Mouse (Mus musculus): ENCODE measurements around the gene Fam167b. TPM values are rescaled to one million over a fixed set of nuclear protein-coding genes. Genes with fewer than 3 reads are reported as not detected.
A peak's percentile ranks its signal among the peaks of the same experiment; 100 is the strongest.
"Not testable (repeated sequence)": the region's sequence is repeated elsewhere in the genome, so short reads cannot be mapped to it uniquely, and the experiment has no call there.

Gene Fam167b
- total RNA-seq, 1 experiment: not detected

DNA sequence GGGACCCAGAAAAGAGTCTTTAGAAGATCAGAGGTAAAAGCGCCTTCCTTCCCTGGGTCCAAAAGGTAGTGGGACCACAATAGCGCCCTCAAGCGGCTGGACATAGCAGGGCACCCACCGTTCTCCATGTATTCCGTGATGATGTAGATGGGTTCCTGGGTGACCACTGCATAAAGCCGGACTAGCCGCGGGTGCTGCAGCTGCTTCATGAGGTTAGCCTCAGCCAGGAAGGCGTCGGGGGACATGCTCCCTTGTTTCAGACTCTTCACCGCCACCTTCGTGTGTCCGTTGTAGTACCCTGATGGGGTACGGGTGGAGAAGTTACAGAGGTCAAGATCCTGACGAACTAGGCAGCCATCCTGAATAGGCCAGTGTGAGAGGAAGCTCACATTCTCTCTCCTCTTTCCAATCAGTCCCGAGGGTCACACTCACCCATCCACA, 22.9 kb downstream of the Fam167b start:
- H3K36me3 ChIP-seq (ENCODE audit: control insufficient read depth, insufficient read depth, low read length, poor library complexity, severe bottlenecking): peaks cover 2% of the 10 kb centered on the region; the same call in 1 of the 2 replicates
- H3K27ac ChIP-seq (ENCODE audit: insufficient read depth, low read depth, low read length, poor library complexity, severe bottlenecking): peak overlapping the region; percentile 80; the same call in 1 of the 2 replicates
- in situ Hi-C loops (cut with MboI; ENCODE audit: low sequenced_read_pairs in 2 of 2, unreplicated experiment in 2 of 2): no loop called here
- H3K4me3 ChIP-seq (ENCODE audit: insufficient read depth in 1 of 2, low read depth in 1 of 2, low read length in 2 of 2, poor library complexity in 1 of 2, severe bottlenecking in 1 of 2): peak overlapping the region; percentile 70 to 87
- TF ChIP-seq MAFK (IDR thresholded peaks at IDR 0.05; ENCODE audit: insufficient read depth, low read depth, low read length): no peak
- 0 out of 2 replicates have a peak, but pooled peaks have one; percentile 7 for TF ChIP-seq ZNF384 (IDR thresholded peaks at IDR 0.05; ENCODE audit: low read depth, low read length)
- H3K4me1 ChIP-seq (ENCODE audit: control insufficient read depth in 2 of 2, insufficient read depth in 2 of 2, low read length in 2 of 2, poor library complexity in 1 of 2): peaks cover 5 to 16% of the 10 kb centered on the region in 2 experiments; a peak in 3 of 4 replicates
- H3K9ac ChIP-seq (ENCODE audit: insufficient read depth, low read depth, low read length, poor library complexity, severe bottlenecking): peak overlapping the region; percentile 90
- no peaks in the 10 kb centered on the region for H3K9me3 ChIP-seq (ENCODE audit: control insufficient read depth, insufficient read depth, low read depth, low read length)
- DNase-seq (ENCODE audit: low read depth, low spot score): peak; percentile 84

DNA sequence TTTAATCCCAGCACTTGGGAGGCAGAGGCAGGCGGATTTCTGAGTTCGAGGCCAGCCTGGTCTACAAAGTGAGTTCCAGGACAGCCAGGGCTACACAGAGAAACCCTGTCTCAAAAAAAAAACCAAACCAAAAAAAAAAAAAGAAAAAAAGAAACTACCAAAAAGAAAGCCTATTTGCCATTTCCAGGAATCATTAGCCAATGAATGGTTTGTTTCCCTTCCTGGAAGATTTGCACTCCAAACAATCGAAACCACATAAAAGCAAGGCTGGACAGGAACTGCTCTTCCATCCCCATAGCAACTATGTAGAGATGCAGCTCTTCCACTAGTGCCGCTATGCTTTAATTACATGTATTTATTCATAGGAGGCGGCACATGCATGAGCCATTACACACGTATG, 23.8 kb downstream of the Fam167b start:
- H3K9ac ChIP-seq (ENCODE audit: insufficient read depth, low read depth, low read length, poor library complexity, severe bottlenecking); H3K4me3 ChIP-seq (ENCODE audit: insufficient read depth in 1 of 2, low read depth in 1 of 2, low read length in 2 of 2, poor library complexity in 1 of 2, severe bottlenecking in 1 of 2); H3K9me3 ChIP-seq (ENCODE audit: control insufficient read depth, insufficient read depth, low read depth, low read length); H3K36me3 ChIP-seq (ENCODE audit: control insufficient read depth, insufficient read depth, low read length, poor library complexity, severe bottlenecking); DNase-seq (ENCODE audit: low read depth, low spot score); in situ Hi-C loops (cut with MboI; ENCODE audit: low sequenced_read_pairs in 2 of 2, unreplicated experiment in 2 of 2); H3K27ac ChIP-seq (ENCODE audit: insufficient read depth, low read depth, low read length, poor library complexity, severe bottlenecking): not testable (repeated sequence)
- H3K4me1 ChIP-seq (ENCODE audit: control insufficient read depth in 2 of 2, insufficient read depth in 2 of 2, low read length in 2 of 2, poor library complexity in 1 of 2): peaks cover 5 to 18% of the 10 kb centered on the region in 2 experiments; a peak in 3 of 4 replicates
- peak; percentile 83 for TF ChIP-seq ZNF384 (IDR thresholded peaks at IDR 0.05; ENCODE audit: low read depth, low read length)

DNA sequence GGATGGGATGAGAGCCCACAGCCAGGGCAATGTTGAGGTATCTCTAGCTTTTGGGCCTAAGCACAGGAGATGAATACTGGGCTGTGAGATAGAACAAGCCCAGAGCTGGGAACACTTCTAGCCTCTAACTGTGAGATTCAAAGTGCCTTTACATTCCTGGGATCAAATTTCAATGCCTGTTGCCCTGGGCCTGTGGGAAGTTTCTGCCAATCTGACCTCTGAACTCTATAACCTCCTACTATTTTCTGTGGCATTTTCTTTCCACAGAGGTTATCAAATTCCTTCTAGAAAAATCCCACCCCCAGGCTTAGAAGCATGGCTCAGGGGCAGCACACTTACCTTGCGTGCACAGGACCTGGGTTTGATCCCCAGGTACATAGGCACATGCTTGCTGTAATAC, 28.1 kb downstream of the Fam167b start:
- no peak overlapping the region; the same call in 1 of the 2 replicates for H3K27ac ChIP-seq (ENCODE audit: insufficient read depth, low read depth, low read length, poor library complexity, severe bottlenecking)

DNA sequence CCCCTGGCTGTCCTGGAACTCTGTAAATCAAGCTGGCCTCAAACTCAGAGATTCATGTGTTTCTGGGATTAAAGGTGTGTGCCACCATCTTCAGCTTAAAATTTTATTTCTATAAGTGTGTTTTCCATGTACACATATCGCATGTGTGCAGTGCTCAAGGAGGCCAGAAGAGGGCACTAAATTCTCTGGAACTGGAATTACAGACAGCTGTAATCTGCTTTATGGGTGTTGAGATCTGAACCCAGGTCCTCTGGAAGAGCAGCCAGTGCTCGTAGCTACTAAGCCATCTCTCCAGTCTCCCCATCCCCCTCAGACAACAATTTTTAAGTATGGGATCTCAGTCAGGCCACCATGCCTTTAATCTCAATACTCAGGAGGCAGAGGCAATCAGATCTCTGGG, 29.0 kb downstream of the Fam167b start:
- in situ Hi-C loops (cut with MboI; ENCODE audit: low sequenced_read_pairs in 2 of 2, unreplicated experiment in 2 of 2): no loop called here

More for the DNA sequence above, 28.1 kb downstream of the Fam167b start:
- Histone ChIP-seq H3K9ac (ENCODE audit: insufficient read depth, low read depth, low read length, poor library complexity, severe bottlenecking) (no peak overlapping the region), H3K36me3 (ENCODE audit: control insufficient read depth, insufficient read depth, low read length, poor library complexity, severe bottlenecking) (peaks cover 7% of the 10 kb centered on the region; the same call in 1 of the 2 replicates), H3K9me3 (ENCODE audit: control insufficient read depth, insufficient read depth, low read depth, low read length) (no peaks in the 10 kb centered on the region), H3K4me3 (ENCODE audit: insufficient read depth in 1 of 2, low read depth in 1 of 2, low read length in 2 of 2, poor library complexity in 1 of 2, severe bottlenecking in 1 of 2) (no peak overlapping the region), H3K4me1 (ENCODE audit: control insufficient read depth in 2 of 2, insufficient read depth in 2 of 2, low read length in 2 of 2, poor library complexity in 1 of 2) (peaks cover 0 to 2% of the 10 kb centered on the region in 2 experiments; a peak in 1 of 4 replicates)
- TF ChIP-seq HCFC1 (IDR thresholded peaks at IDR 0.05; ENCODE audit: borderline replicate concordance, insufficient read depth, low read length) (no peak), MAFK (IDR thresholded peaks at IDR 0.05; ENCODE audit: insufficient read depth, low read depth, low read length) (no peak), ZC3H11A (IDR thresholded peaks at IDR 0.05; ENCODE audit: borderline replicate concordance, low read depth, low read length) (no peak), ZNF384 (IDR thresholded peaks at IDR 0.05; ENCODE audit: low read depth, low read length) (no peak), CHD2 (IDR thresholded peaks at IDR 0.05; ENCODE audit: low read depth, low read length) (no peak)
- DNase-seq (ENCODE audit: low read depth, low spot score): no peak
- in situ Hi-C loops (cut with MboI; ENCODE audit: low sequenced_read_pairs in 2 of 2, unreplicated experiment in 2 of 2): no loop called here

DNA sequence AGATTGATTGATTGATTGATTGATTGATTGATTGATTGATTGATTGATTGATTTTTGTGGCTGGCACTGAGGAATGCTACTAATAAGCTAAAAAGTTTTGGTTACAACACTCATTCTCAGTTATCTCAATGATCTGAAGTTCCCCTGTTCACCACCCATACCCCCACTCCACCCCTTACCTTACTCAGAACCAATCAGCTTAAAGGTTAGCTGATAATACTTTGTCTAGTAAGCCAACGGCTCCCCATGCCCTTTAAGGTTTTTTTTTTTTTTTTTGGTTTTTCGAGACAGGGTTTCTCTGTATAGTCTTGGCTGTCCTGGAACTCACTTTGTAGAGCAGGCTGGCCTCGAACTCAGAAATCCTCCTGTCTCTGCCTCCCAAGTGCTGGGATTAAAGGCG, 30.7 kb downstream of the Fam167b start:
- H3K27ac ChIP-seq (ENCODE audit: insufficient read depth, low read depth, low read length, poor library complexity, severe bottlenecking); H3K4me3 ChIP-seq (ENCODE audit: insufficient read depth in 1 of 2, low read depth in 1 of 2, low read length in 2 of 2, poor library complexity in 1 of 2, severe bottlenecking in 1 of 2); DNase-seq (ENCODE audit: low read depth, low spot score); H3K4me1 ChIP-seq (ENCODE audit: control insufficient read depth in 2 of 2, insufficient read depth in 2 of 2, low read length in 2 of 2, poor library complexity in 1 of 2); H3K9me3 ChIP-seq (ENCODE audit: control insufficient read depth, insufficient read depth, low read depth, low read length); in situ Hi-C loops (cut with MboI; ENCODE audit: low sequenced_read_pairs in 2 of 2, unreplicated experiment in 2 of 2); H3K36me3 ChIP-seq (ENCODE audit: control insufficient read depth, insufficient read depth, low read length, poor library complexity, severe bottlenecking); H3K9ac ChIP-seq (ENCODE audit: insufficient read depth, low read depth, low read length, poor library complexity, severe bottlenecking): not testable (repeated sequence)

More for the DNA sequence above, 29.0 kb downstream of the Fam167b start:
- peaks cover 7% of the 10 kb centered on the region; the same call in 1 of the 2 replicates for H3K36me3 ChIP-seq (ENCODE audit: control insufficient read depth, insufficient read depth, low read length, poor library complexity, severe bottlenecking)
- H3K9me3 ChIP-seq (ENCODE audit: control insufficient read depth, insufficient read depth, low read depth, low read length): no peaks in the 10 kb centered on the region
- H3K4me1 ChIP-seq (ENCODE audit: control insufficient read depth in 2 of 2, insufficient read depth in 2 of 2, low read length in 2 of 2, poor library complexity in 1 of 2): peaks cover 1 to 6% of the 10 kb centered on the region in 2 experiments; a peak in 2 of 4 replicates
- H3K27ac ChIP-seq (ENCODE audit: insufficient read depth, low read depth, low read length, poor library complexity, severe bottlenecking): no peak overlapping the region
- no peak for TF ChIP-seq CHD2 (IDR thresholded peaks at IDR 0.05; ENCODE audit: low read depth, low read length)
- no peak for TF ChIP-seq MAFK (IDR thresholded peaks at IDR 0.05; ENCODE audit: insufficient read depth, low read depth, low read length)
- no peak for TF ChIP-seq ZNF384 (IDR thresholded peaks at IDR 0.05; ENCODE audit: low read depth, low read length)
- no peak for TF ChIP-seq ZC3H11A (IDR thresholded peaks at IDR 0.05; ENCODE audit: borderline replicate concordance, low read depth, low read length)
- TF ChIP-seq HCFC1 (IDR thresholded peaks at IDR 0.05; ENCODE audit: borderline replicate concordance, insufficient read depth, low read length): no peak
- DNase-seq (ENCODE audit: low read depth, low spot score): no peak
- no peak overlapping the region for H3K4me3 ChIP-seq (ENCODE audit: insufficient read depth in 1 of 2, low read depth in 1 of 2, low read length in 2 of 2, poor library complexity in 1 of 2, severe bottlenecking in 1 of 2)
- no peak overlapping the region for H3K9ac ChIP-seq (ENCODE audit: insufficient read depth, low read depth, low read length, poor library complexity, severe bottlenecking)

All from ES-E14 (cell line).